Mouse (Mus musculus) brain, embryonic 14.5 days (tissue): ENCODE measurements around the gene Prkcsh. TPM values are rescaled to one million over a fixed set of nuclear protein-coding genes. Genes with fewer than 3 reads are reported as not detected.

Experiments
- DNase-seq: peaks from one replicate; pipeline ENCODE4 v3.0.0-alpha.2; 2011; ENCODE audit warnings: low read depth
- CTCF ChIP-seq: fragments of 200-500 bp; IDR thresholded peaks from 2 replicates; pipeline ENCODE4 v1.5.1; 2012; ENCODE audit warnings: inconsistent platforms, mild to moderate bottlenecking, moderate library complexity, borderline replicate concordance; ENCODE audit not compliant: insufficient read depth, insufficient read length; ENCODE audit errors: extremely low read depth
- POLR2A ChIP-seq: fragments of 200-500 bp; IDR thresholded peaks from 2 replicates; pipeline ENCODE4 v1.6.1; 2012; ENCODE audit warnings: mild to moderate bottlenecking, inconsistent platforms, borderline replicate concordance; ENCODE audit not compliant: poor library complexity, insufficient read depth, insufficient read length, severe bottlenecking; ENCODE audit errors: extremely low read depth
- polyA plus RNA-seq: library from polyadenylated mRNA; depleted of rRNA; stranded (reverse); fragments of >200 nt; gene quantifications from 2 replicates; pipeline ENCODE4 v1.2.3, GENCODE M21; 2012

Prkcsh gene
- polyA plus RNA-seq, 1 experiment: 126 TPM

DNA sequence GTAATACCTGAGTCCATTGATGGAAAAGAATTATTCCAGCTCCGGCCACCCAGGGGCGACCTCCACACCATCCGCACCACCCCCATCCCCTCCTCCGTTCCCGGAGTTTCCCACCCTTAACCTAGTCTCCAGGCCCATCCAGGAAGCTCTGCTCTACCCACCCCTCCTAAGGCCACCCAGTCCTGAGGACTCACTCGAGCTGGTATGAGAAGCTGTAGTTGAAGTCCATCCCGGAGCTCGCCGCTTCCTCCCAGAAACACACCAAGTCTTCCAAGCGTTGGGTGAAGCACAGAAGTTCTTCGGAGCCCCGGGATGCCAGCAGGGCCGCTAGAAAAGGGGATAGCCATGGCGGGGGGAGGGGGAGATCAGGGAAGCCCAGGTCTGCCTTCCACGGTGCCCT, 40.6 kb upstream of the Prkcsh start:
- no peak for DNase-seq
- TF ChIP-seq POLR2A (no peak), CTCF (no peak)

DNA sequence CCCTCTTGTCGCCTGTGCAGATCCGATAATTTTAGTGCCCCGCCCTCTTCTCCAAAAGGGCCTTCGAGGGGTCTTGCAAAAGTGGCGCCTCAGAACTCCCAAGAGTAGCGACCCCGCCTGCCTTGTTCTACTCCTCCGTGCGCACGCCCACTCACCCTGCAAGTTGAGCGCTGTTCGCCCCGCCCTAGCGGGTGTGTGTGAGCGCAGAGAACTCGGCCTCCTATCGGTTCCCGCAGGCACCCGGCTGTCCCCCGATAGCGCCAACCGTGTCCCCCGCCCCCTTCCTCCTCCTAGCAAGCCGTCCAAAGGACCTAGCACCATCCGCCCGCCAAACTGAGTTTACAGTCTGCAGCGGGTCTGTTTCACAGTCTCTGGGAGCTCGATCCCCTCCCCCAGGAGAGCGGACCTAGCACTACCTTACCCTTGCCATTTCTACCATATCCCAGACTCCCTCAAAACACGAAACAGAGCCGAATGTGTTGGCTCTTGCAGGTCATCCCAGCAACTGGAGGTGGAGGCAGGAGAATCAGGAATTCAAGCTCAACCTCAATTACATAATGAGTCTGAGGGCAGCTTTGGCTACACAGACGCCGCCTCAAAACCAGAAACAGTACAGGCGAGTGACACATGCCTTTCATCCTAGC, 40.1 kb upstream of the Prkcsh start:
- peak; percentile 75 for DNase-seq

DNA sequence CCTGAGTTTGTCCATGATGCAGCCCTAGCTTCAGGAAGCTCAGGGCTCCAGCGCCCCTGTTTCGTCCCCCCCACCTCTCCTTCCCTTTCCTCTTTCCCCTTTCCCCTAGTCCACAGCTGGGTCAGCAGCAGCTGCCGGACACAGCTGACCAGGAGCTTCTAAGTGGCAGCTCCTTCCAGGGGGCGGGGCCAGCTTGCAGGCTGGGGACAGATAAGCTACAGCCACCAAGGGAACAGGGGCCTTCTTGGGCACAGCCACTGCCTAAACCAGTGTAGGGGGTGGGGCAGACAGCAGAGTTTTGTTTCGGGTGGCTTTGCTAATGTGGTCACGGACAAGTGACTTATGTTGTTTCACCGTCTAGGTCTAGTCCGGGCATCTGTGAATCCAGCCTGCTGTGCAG, 39.2 kb upstream of the Prkcsh start, which contains the start of gene Epor:
Epor (minus strand) TSS at position 90 of the 400 bp plus-strand sequence.
- no peak for DNase-seq
- TF ChIP-seq POLR2A (no peak), CTCF (no peak)

More for the DNA sequence above, 40.1 kb upstream of the Prkcsh start:
- no peak; the same call in 1 of the 2 replicates for TF ChIP-seq CTCF
- no peak for TF ChIP-seq POLR2A

DNA sequence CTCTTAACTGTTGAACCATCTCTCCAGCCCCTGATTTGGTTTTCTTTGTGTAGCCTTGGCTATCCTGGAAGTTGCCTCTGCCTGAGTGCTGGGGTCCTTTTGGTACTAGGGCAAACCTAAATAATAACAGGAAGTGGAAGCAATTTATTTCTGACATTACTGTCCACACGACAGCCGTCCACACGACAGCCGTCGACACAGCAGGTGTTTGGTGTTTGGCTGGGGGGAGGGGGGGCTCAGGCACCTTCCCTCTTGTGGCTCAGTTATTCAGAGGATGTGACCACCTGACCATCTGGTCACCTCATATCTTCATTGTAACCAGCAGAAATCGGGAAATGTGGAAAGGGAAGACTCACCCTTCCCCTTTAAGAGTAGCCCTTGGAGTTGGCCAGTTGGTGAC, 33.7 kb upstream of the Prkcsh start:
- no peak for DNase-seq

DNA sequence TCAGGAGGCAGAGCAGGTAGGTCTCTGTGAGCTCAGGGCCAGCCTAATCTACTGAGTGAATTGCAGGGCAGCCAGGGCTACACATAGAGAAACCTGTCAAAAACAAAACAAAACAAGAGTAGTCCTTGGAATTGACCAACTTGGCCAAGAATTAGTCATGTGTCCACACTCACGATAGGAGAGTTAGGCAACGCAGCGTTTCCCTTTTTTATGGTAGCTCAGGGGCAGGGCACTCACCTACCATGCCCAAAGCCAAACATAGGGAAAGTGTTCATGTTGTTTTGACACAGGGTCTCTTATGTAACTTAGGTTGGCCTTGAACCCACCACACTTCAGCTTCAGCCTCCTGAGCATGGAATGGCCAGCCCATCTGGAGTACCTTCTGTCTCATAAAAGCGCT, 33.3 kb upstream of the Prkcsh start:
- DNase-seq: no peak
- TF ChIP-seq CTCF (no peak), POLR2A (no peak)

More for the DNA sequence above, 33.7 kb upstream of the Prkcsh start:
- TF ChIP-seq CTCF (no peak), POLR2A (no peak)

DNA sequence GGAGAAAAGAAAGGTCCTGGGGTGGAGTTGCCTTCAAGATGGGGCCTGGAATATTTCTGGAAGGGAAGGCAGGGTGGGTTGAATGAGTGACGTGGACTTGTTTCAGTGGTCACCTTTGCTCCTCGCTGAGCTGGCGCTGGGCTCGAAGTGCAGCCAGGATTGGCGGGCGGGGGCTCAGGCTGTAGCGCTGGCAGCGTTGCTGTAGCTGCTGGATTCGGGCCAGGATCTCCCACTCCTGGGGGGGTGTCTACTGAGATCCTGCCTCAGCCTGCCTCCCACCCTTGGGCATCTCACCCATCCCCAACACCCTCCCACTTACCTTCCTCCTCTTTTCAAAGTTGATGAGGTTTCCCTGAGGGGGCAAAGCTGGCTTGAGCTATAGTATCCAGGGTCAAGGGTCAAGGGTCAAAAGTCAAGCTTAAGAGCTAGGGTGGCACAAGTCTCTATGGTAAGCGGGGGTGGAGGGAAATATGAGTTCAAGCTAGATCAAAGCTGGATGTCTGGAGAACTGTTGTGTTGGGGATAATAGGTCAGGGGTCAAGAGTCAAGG, 25.9 kb upstream of the Prkcsh start:
- DNase-seq: peak; percentile 35
- TF ChIP-seq POLR2A: no peak
- no peak for TF ChIP-seq CTCF

DNA sequence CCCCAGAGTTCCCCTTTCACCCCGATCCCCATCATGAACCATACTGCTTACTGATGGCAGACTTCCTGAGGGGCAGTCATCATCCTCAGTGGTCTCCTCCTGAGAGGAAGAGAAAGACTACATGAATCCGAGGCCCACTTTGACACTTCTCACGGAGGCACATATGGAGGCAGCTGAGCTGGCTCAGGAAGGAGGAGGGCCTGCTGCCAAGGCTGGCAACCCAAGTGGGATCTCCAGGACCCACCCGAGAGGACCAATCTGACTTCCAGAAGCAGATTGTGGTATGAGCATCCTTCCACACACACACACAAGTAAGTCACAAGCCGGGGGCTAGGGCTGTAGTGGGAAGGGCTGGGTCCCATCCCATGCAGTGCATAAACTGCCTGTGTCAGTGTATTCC, 25.3 kb upstream of the Prkcsh start:
- TF ChIP-seq CTCF (no peak), POLR2A (no peak)
- DNase-seq: peak; percentile 61

DNA sequence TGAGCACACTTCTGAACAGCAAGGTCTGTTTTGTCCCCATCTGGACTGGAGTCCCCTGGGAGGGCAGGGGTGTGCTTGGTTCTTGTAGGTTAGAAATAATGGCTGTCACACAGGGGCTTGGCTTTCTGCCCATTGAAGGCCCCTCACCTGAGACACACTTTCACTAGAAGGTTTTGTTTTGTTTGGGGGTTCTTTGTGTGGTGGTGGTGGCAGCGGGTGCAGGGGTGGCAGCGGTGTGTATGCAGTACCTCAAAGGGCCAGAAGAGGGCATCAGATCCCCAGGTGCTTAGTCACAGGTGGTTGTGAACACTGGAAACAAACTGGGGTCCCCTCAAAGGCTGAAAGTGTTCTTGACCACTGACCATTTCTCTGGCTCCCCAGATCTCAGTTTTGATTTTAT, 24.6 kb upstream of the Prkcsh start:
- DNase-seq: no peak
- peak; percentile 68 for TF ChIP-seq CTCF
- no peak for TF ChIP-seq POLR2A

DNA sequence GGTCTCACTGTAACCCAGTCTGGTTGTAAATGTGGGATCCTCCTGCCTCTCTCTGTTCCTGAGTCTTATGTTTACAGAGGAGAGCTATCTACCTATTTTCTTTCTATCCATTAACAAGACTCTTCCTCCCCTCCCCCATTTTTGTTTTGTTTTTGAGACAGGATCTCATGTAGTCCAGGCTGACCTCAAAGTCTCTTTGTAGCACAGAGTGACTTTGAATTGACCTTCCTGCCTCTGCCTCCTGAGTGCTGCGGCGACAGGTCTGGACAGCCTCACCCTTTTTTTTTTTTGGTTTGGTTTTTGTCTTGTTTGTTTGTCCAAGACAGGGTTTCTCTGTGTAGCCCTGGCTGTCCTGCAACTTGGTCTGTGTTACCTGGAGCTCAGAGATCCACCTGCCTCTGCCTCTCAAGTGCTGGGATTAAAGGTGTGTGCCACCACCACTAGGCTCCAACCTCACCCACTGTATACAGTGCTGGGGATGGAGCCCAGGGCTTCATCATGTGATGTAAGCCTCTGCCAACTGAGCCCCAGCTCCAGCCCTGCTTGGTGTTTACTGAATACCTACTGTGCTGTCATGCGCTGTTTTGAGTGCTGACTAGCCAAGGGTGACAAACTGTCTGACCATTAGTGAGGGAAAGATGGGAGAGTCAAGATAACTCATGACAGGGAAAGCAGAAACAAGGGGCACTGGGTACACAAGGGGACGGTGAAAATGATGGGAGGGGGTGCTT, 24.0 kb upstream of the Prkcsh start:
- no peak for DNase-seq
- TF ChIP-seq CTCF (no peak), POLR2A (no peak)

DNA sequence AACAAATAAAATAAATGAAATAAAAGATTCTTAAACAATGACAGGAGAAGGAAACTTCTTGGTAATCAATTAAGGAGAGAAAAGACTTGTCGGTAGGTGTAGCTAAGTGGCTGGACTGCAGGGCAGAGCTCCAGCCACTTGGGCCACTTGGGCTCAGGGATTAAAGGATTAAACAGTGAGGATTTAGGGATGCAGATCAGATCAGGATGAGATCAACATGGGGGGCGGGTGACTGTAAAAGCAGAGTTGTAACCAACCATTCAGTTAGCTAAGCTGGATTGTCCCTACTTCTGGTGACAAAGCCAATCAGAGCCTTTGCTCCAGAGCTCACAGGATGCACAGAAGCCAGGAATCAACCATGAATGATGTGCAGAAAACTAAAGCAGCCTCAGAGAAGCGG, 18.7 kb upstream of the Prkcsh start:
- no peak for TF ChIP-seq POLR2A
- peak; percentile 34 for DNase-seq

DNA sequence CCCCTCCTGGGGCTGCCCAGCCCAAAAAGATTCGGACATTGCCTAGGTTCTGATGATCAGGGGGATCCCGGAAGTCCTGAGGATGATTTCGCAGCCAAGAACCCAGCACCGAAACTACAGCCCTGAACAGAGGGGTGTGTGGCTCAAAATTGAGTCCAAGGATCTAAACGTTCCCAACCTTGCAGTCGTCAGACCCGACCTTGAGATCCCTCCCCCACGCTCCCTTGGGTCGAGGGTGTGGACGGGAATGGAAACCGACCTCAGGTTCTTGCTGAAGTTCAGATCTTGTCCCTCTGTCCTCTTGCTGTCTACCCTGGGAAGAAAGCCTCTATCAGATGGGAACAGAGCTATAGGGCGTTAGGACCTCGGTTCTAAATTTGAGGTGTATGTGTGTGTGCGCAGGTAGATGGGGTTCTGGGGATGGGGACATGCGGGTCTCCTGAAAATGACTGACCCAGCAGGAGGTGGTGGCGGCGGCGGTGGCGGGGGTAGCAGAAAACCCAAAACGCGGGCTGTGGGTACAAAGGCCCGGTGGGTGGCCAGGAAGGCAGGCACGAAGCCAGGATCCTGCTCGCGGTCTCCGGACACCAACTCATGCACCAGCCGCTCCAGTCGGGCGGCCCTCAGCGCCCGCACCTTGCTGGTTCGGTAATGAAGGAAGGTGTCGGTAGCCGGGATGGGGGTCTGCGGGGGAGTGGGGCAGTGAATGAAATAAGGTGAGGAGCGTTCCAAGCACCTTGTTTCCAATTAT, 14.8 kb upstream of the Prkcsh start:
- no peak for DNase-seq
- TF ChIP-seq CTCF: no peak
- TF ChIP-seq POLR2A: no peak
